Mouse (Mus musculus) C3H10T1/2 (cell line): ENCODE measurements around the gene Agxt2. TPM values are rescaled to one million over a fixed set of nuclear protein-coding genes. Genes with fewer than 3 reads are reported as not detected.

Experiments
- polyA plus RNA-seq, 2 experiments: library from polyadenylated mRNA; unstranded; fragments of >200 nt; fragmentation: generic; extraction: Trizol; gene quantifications; one replicate each; pipeline ENCODE4 v1.2.1; 2012; ENCODE audit warnings: missing spikeins in 2 of 2

Agxt2 gene
- polyA plus RNA-seq: not detected

GRCm38 (mm10) chr15:10358039-10358948 lies at the start of gene Agxt2:
TSS of gene Agxt2 (plus strand) at chr15:10358532.

GRCm38 (mm10) chr15:10325080-10325479 lies 33.3 kb upstream of the Agxt2 start, which contains the start of gene Gm21973:
TSS of gene Gm21973 (plus strand) at chr15:10325380.

Other genes with a start within 250 kb of the Agxt2 start
- not detected for gene Prlr, start 181.3 kb upstream of the Agxt2 start, polyA plus RNA-seq
- gene Gm21973, start 33.2 kb upstream of the Agxt2 start, polyA plus RNA-seq: not detected
- 1 to 10 TPM; 2.3 to 5.5 TPM for gene Dnajc21, start 112.0 kb downstream of the Agxt2 start, polyA plus RNA-seq
- gene Brix1, start 127.4 kb downstream of the Agxt2 start, polyA plus RNA-seq: 1 to 10 TPM; 4.2 to 9.8 TPM
- 10 to 100 TPM in 1 of 2 experiments, 1 to 10 TPM in 1; 5.3 to 16.3 TPM for gene Rad1, start 127.5 kb downstream of the Agxt2 start, polyA plus RNA-seq
- gene Ttc23l, start 200.1 kb downstream of the Agxt2 start, polyA plus RNA-seq: not detected